ENCODE assay signal across 15 mouse cellular contexts in genomic region chr11:5037146-5037854, GRCm38 (mm10). TPM values are rescaled to one million over a fixed set of nuclear protein-coding genes. Genes with fewer than 3 reads are reported as not detected.
A peak's percentile ranks its signal among the peaks of the same experiment; 100 is the strongest.
DNase-seq lines count a peak whose midpoint lies in the region; ATAC-seq and TF ChIP-seq lines count a peak whose summit lies in the region.
"Had no signal": no experiment of that assay in that cellular context is flagged by ENCODE, and none has a peak within 500 bp of the region (broad histone marks: within the 10 kb centered on the region; RNA-seq: fewer than 3 reads in every experiment).

No protein-coding gene starts in this region.

- H3K9ac ChIP-seq in heart, adult 2 months (ENCODE audit: low read depth, low read length) = no peak overlapping the region
- H3K9ac ChIP-seq in midbrain, embryonic 15.5 days = no peak overlapping the region
- H3K9ac ChIP-seq: embryonic facial prominence, embryonic 13.5 days; neural tube, embryonic 12.5 days had no signal

- no peaks in the 10 kb centered on the region for H3K9me3 ChIP-seq in midbrain, embryonic 15.5 days
- H3K9me3 ChIP-seq: embryonic facial prominence, embryonic 13.5 days; neural tube, embryonic 12.5 days had no signal

- intact Hi-C loops in heart, adult 2 months (cut with DNase I) = no loop called here
- intact Hi-C loops in gastrocnemius, adult 2 months (cut with DNase I) = no loop called here

- peaks cover 2% of the 10 kb centered on the region; the same call in 1 of the 2 replicates for H3K4me1 ChIP-seq in heart, adult 2 months (ENCODE audit: control insufficient read depth, insufficient read depth, low read length)
- no peaks in the 10 kb centered on the region for H3K4me1 ChIP-seq in midbrain, embryonic 15.5 days
- H3K4me1 ChIP-seq: embryonic facial prominence, embryonic 13.5 days; neural tube, embryonic 12.5 days had no signal

- no peak for TF ChIP-seq CTCF in heart, adult 2 months (IDR thresholded peaks at IDR 0.05)
- no peak for TF ChIP-seq CTCF in gastrocnemius, adult 2 months (IDR thresholded peaks at IDR 0.05)

- H3K4me3 ChIP-seq in heart, adult 2 months = no peak overlapping the region
- H3K4me3 ChIP-seq in gastrocnemius, adult 2 months = no peak overlapping the region
- no peak overlapping the region for H3K4me3 ChIP-seq in midbrain, embryonic 15.5 days
- H3K4me3 ChIP-seq: embryonic facial prominence, embryonic 13.5 days; neural tube, embryonic 12.5 days had no signal

- TF ChIP-seq POLR2A in heart, adult 2 months (IDR thresholded peaks at IDR 0.05; ENCODE audit: insufficient read depth, low read depth, low read length) = no peak

- H3K27ac ChIP-seq in heart, adult 2 months = no peak overlapping the region
- H3K27ac ChIP-seq in gastrocnemius, adult 2 months = no peak overlapping the region
- H3K27ac ChIP-seq in midbrain, embryonic 15.5 days = no peak overlapping the region
- H3K27ac ChIP-seq: embryonic facial prominence, embryonic 13.5 days; kidney, postnatal 0 days; neural tube, embryonic 12.5 days had no signal

- H3K27me3 ChIP-seq in heart, adult 2 months (ENCODE audit: control insufficient read depth, insufficient read depth, low read length) = no peaks in the 10 kb centered on the region
- H3K27me3 ChIP-seq in midbrain, embryonic 15.5 days (replicated peaks) = no peaks in the 10 kb centered on the region
- H3K27me3 ChIP-seq: embryonic facial prominence, embryonic 13.5 days; neural tube, embryonic 12.5 days had no signal

- WGBS in heart, adult 2 months = 57% methylated on average over 8 of the region's 8 CpGs
- 92% methylated on average over 8 of the region's 8 CpGs for WGBS in midbrain, embryonic 15.5 days

- DNase-seq in heart, adult 2 months = peak; percentile 54 to 58
- DNase-seq in heart, adult 9 months (ENCODE audit: low spot score in 2 of 2) = no peak
- DNase-seq in urinary bladder, postnatal 25 days (ENCODE audit: low spot score) = peak; percentile 48
- no peak for DNase-seq in urinary bladder, postnatal 4 days (ENCODE audit: low spot score in 2 of 2)
- DNase-seq in gastrocnemius, adult 2 months = peak; percentile 85
- DNase-seq in lung, postnatal 14 days = no peak
- no peak for DNase-seq in left cerebral cortex, adult 18-20 months (ENCODE audit: low spot score in 2 of 2)
- DNase-seq: lung, adult 2 months; right cerebral cortex, postnatal 4 days; thymus, adult 2 months had no signal

- H3K36me3 ChIP-seq in heart, adult 2 months (ENCODE audit: control insufficient read depth, insufficient read depth, low read length) = no peaks in the 10 kb centered on the region
- peaks cover 66% of the 10 kb centered on the region for H3K36me3 ChIP-seq in midbrain, embryonic 15.5 days (replicated peaks)

- no peak overlapping the region for H3K4me2 ChIP-seq in midbrain, embryonic 15.5 days
- H3K4me2 ChIP-seq: embryonic facial prominence, embryonic 13.5 days; midbrain, embryonic 11.5 days; neural tube, embryonic 12.5 days had no signal

- no peak for ATAC-seq in midbrain, embryonic 15.5 days (replicated peaks)

- no peaks in the 10 kb centered on the region for H3K79me2 ChIP-seq in heart, adult 2 months (replicated peaks; ENCODE audit: control insufficient read depth, insufficient read depth, low read length)

- peak; percentile 44; the same call in 1 of the 2 replicates for TF ChIP-seq EP300 in heart, adult 2 months (IDR thresholded peaks at IDR 0.05; ENCODE audit: insufficient read depth, low read depth, low read length)

RNA-seq across cellular contexts. Expression of gene Rasl10a, which starts 20.6 kb away (rescaled TPM):
- 1 to 10 TPM; 5.0 to 8.1 TPM for total RNA-seq in heart, adult 2 months (2021)
- 5.2 and 5.4 TPM in 2 replicates for polyA plus RNA-seq in heart, adult 2 months (2012; rRNA removed)
- not detected for total RNA-seq in gastrocnemius, adult 2 months (2021)
- 0.77 and 1.3 TPM in 2 replicates for polyA plus RNA-seq in midbrain, embryonic 15.5 days (2015; fragmentation: Nextera tagmentation; extraction: Ambion mirVana)
- total RNA-seq in left cerebral cortex, adult 18-20 months (2021) = 10 to 100 TPM; 78.2 to 86.3 TPM

RNA-seq across cellular contexts. Expression of gene Gas2l1, which starts 27.8 kb away (rescaled TPM):
- 10 to 100 TPM; 18.2 to 21.0 TPM for total RNA-seq in heart, adult 2 months (2021)
- 22.5 and 27.9 TPM in 2 replicates for polyA plus RNA-seq in heart, adult 2 months (2012; rRNA removed)
- 1 to 10 TPM; 3.6 to 5.0 TPM for total RNA-seq in gastrocnemius, adult 2 months (2021)
- polyA plus RNA-seq in midbrain, embryonic 15.5 days (2015; fragmentation: Nextera tagmentation; extraction: Ambion mirVana) = 25.2 and 26.1 TPM in 2 replicates
- total RNA-seq in left cerebral cortex, adult 18-20 months (2021) = 10 to 100 TPM; 83.7 to 92.5 TPM

RNA-seq across cellular contexts. Expression of gene Ap1b1, which starts 50.7 kb away (rescaled TPM):
- 10 to 100 TPM; 48.1 to 48.6 TPM for total RNA-seq in heart, adult 2 months (2021)
- polyA plus RNA-seq in heart, adult 2 months (2012; rRNA removed) = 64.2 and 77.2 TPM in 2 replicates
- 10 to 100 TPM; 35.8 to 40.5 TPM for total RNA-seq in gastrocnemius, adult 2 months (2021)
- 110 and 113 TPM in 2 replicates for polyA plus RNA-seq in midbrain, embryonic 15.5 days (2015; fragmentation: Nextera tagmentation; extraction: Ambion mirVana)
- total RNA-seq in left cerebral cortex, adult 18-20 months (2021) = 100 to 1,000 TPM; 159 to 172 TPM

Comparison
In these comparisons a context has a peak if more than half of its experiments do, and no peak if none do; other contexts are left out.
1. DNase-seq: peak in heart, adult 2 months (2 of 2), urinary bladder, postnatal 25 days (single experiment) and gastrocnemius, adult 2 months (single experiment); none in heart, adult 9 months (0 of 2), urinary bladder, postnatal 4 days (0 of 2), lung, postnatal 14 days (single experiment) and left cerebral cortex, adult 18-20 months (0 of 2).
2. RNA of gene Rasl10a, which starts 20.6 kb away (total RNA-seq): 78.2 to 86.3 TPM in left cerebral cortex, adult 18-20 months; 5.0 to 8.1 TPM in heart, adult 2 months and not detected in gastrocnemius, adult 2 months; every median in the first group is over 4 times any median in the second.